Comparison of ENCODE assay signal across 10 mouse cellular contexts in the genomic region with DNA sequence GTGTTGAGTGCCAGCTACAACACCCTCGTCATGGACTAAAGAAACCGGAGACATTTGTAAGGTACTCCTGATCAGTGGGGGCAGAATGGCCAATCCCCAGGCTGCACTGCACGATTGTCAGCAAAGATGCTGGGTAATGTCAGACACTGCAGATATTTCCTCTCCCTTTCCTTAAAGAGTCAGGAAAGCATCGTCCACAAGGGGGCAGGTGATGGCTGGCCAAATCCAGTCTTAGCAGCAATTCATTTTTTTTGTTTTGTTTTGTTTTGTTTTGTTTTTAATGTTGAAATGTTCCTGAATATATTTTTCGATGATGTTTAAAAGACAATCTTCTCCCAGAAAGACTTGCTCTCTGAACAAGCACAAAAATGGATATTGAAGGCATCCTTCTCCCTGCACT. TPM values are rescaled to one million over a fixed set of nuclear protein-coding genes. Genes with fewer than 3 reads are reported as not detected.
DNase-seq lines count a peak whose midpoint lies in the region; ATAC-seq and TF ChIP-seq lines count a peak whose summit lies in the region.
"Had no signal": no experiment of that assay in that cellular context is flagged by ENCODE, and none has a peak within 500 bp of the region (broad histone marks: within the 10 kb centered on the region; RNA-seq: fewer than 3 reads in every experiment).

No protein-coding gene starts in this region.

- TF ChIP-seq POLR2A in brain, embryonic 14.5 days (IDR thresholded peaks at IDR 0.05; ENCODE audit: borderline replicate concordance, extremely low read depth, insufficient read depth, insufficient read length, poor library complexity, severe bottlenecking) = no peak

- no peaks in the 10 kb centered on the region for H3K27me3 ChIP-seq in heart, postnatal 0 days (ENCODE audit: control insufficient read depth, insufficient read depth, low read length)
- no peaks in the 10 kb centered on the region for H3K27me3 ChIP-seq in midbrain, postnatal 0 days (ENCODE audit: insufficient read depth, low read length)
- H3K27me3 ChIP-seq in midbrain, embryonic 10.5 days (ENCODE audit: low read depth, poor library complexity, severe bottlenecking) = no peaks in the 10 kb centered on the region
- H3K27me3 ChIP-seq: liver, embryonic 13.5 days; neural tube, embryonic 13.5 days had no signal

- H3K27ac ChIP-seq in heart, postnatal 0 days (ENCODE audit: low read depth) = no peak overlapping the region
- no peak overlapping the region for H3K27ac ChIP-seq in midbrain, postnatal 0 days (ENCODE audit: low read depth, low read length)
- no peak overlapping the region for H3K27ac ChIP-seq in midbrain, embryonic 10.5 days (replicated peaks)
- H3K27ac ChIP-seq: liver, embryonic 13.5 days; neural tube, embryonic 13.5 days had no signal

- no peak for ATAC-seq in heart, postnatal 0 days (ENCODE audit: insufficient read depth, low read depth)
- no peak for ATAC-seq in midbrain, postnatal 0 days (ENCODE audit: low FRiP score)
- no peak for ATAC-seq in erythroid progenitor cell, adult 5-6 weeks (replicated peaks; ENCODE audit: low FRiP score, poor library complexity, severe bottlenecking)

- H3K9me3 ChIP-seq in heart, postnatal 0 days (replicated peaks; ENCODE audit: control insufficient read depth, low read length) = no peaks in the 10 kb centered on the region
- H3K9me3 ChIP-seq in midbrain, postnatal 0 days (ENCODE audit: low read length) = no peaks in the 10 kb centered on the region
- H3K9me3 ChIP-seq in midbrain, embryonic 10.5 days (replicated peaks) = no peaks in the 10 kb centered on the region
- H3K9me3 ChIP-seq: liver, embryonic 13.5 days; neural tube, embryonic 13.5 days had no signal

- H3K36me3 ChIP-seq in heart, postnatal 0 days (replicated peaks; ENCODE audit: control insufficient read depth, insufficient read depth, low read length) = no peaks in the 10 kb centered on the region
- H3K36me3 ChIP-seq in midbrain, postnatal 0 days (ENCODE audit: insufficient read depth, low read length) = no peaks in the 10 kb centered on the region
- H3K36me3 ChIP-seq in midbrain, embryonic 10.5 days = no peaks in the 10 kb centered on the region
- H3K36me3 ChIP-seq: liver, embryonic 13.5 days; neural tube, embryonic 13.5 days had no signal

- no peak overlapping the region for H3K4me2 ChIP-seq in heart, postnatal 0 days (ENCODE audit: low read depth, low read length)
- H3K4me2 ChIP-seq in midbrain, postnatal 0 days (ENCODE audit: low read depth, low read length, poor library complexity, severe bottlenecking) = no peak overlapping the region
- H3K4me2 ChIP-seq: liver, embryonic 13.5 days; neural tube, embryonic 13.5 days had no signal

- no peak for DNase-seq in heart, postnatal 0 days (ENCODE audit: low spot score)
- no peak for DNase-seq in heart, adult 8-10 months (ENCODE audit: low spot score)
- peak; percentile 48 for DNase-seq in midbrain, postnatal 0 days (ENCODE audit: low spot score)
- no peak for DNase-seq in midbrain, embryonic 10.5 days (ENCODE audit: low spot score)
- peak; percentile 65 for DNase-seq in brain, embryonic 14.5 days (ENCODE audit: low read depth)
- peak; percentile 34 for DNase-seq in thymus, postnatal 14 days
- DNase-seq in urinary bladder, postnatal 4 days (ENCODE audit: low spot score in 2 of 2) = no peak
- DNase-seq: liver, embryonic 13.5 days had no signal

- TF ChIP-seq CTCF in heart, postnatal 0 days (IDR thresholded peaks at IDR 0.05; ENCODE audit: low read depth) = peak; percentile 54
- TF ChIP-seq CTCF in midbrain, postnatal 0 days (IDR thresholded peaks at IDR 0.05) = peak; percentile 77
- peak; percentile 51; the same call in 1 of the 2 replicates for TF ChIP-seq CTCF in brain, embryonic 14.5 days (IDR thresholded peaks at IDR 0.05; ENCODE audit: borderline replicate concordance, extremely low read depth, insufficient read depth, insufficient read length)

- H3K4me1 ChIP-seq in heart, postnatal 0 days (ENCODE audit: control insufficient read depth, insufficient read depth) = 0 out of 2 replicates have a peak, but pooled peaks cover 3% of the 10 kb centered on the region
- no peaks in the 10 kb centered on the region for H3K4me1 ChIP-seq in midbrain, postnatal 0 days (ENCODE audit: insufficient read depth, low read length)
- H3K4me1 ChIP-seq in midbrain, embryonic 10.5 days = peaks cover 15% of the 10 kb centered on the region

- no peak for TF ChIP-seq EP300 in heart, postnatal 0 days (IDR thresholded peaks at IDR 0.05; ENCODE audit: low read depth)

- WGBS in heart, postnatal 0 days = 23% methylated on average over 5 of the region's 5 CpGs
- WGBS in midbrain, postnatal 0 days = 41% methylated on average over 5 of the region's 5 CpGs
- WGBS in midbrain, embryonic 10.5 days = 55% methylated on average over 5 of the region's 5 CpGs

- no peak overlapping the region for H3K4me3 ChIP-seq in heart, postnatal 0 days (ENCODE audit: low read depth, low read length)
- H3K4me3 ChIP-seq in midbrain, postnatal 0 days (ENCODE audit: low read depth, low read length) = no peak overlapping the region
- H3K4me3 ChIP-seq in midbrain, embryonic 10.5 days = no peak overlapping the region
- H3K4me3 ChIP-seq: liver, embryonic 13.5 days; neural tube, embryonic 13.5 days had no signal

- no peak overlapping the region for H3K9ac ChIP-seq in heart, postnatal 0 days (replicated peaks; ENCODE audit: low read depth, low read length)
- no peak overlapping the region for H3K9ac ChIP-seq in midbrain, postnatal 0 days (replicated peaks; ENCODE audit: low read length, poor library complexity, severe bottlenecking)
- H3K9ac ChIP-seq: liver, embryonic 13.5 days; neural tube, embryonic 13.5 days had no signal

RNA-seq across cellular contexts. Expression of a gene that starts 15.9 kb away (rescaled TPM):
- total RNA-seq in heart, postnatal 0 days (2014; rRNA removed; ENCODE audit: low replicate concordance) = 1,399 and 1,635 TPM in 2 replicates
- 1,751 and 1,760 TPM in 2 replicates for polyA plus RNA-seq in heart, postnatal 0 days (2015; fragmentation: Nextera tagmentation; extraction: Ambion mirVana)
- 100 to 1,000 TPM; 320 to 424 (median 359) TPM for total RNA-seq in heart, adult 8-10 months (2022)
- 346 and 392 TPM in 2 replicates for total RNA-seq in midbrain, postnatal 0 days (2014; rRNA removed)
- 483 and 520 TPM in 2 replicates for polyA plus RNA-seq in midbrain, postnatal 0 days (2015; fragmentation: Nextera tagmentation; extraction: Ambion mirVana)
- polyA plus RNA-seq in midbrain, embryonic 10.5 days (2016; fragmentation: Nextera tagmentation; extraction: Ambion mirVana) = 854 and 880 TPM in 2 replicates
- 477 and 533 TPM in 2 replicates for polyA plus RNA-seq in brain, embryonic 14.5 days (2012; rRNA removed)
- 208 and 285 TPM in 2 replicates for total RNA-seq in erythroid progenitor cell, adult 5-6 weeks (2015; ENCODE audit: low replicate concordance)
- 144 and 176 TPM in 2 replicates for total RNA-seq in erythroid progenitor cell, adult 5-6 weeks (2017; ENCODE audit: low replicate concordance)

Comparison
In these comparisons a context has a peak if more than half of its experiments do, and no peak if none do; other contexts are left out.
1. DNase-seq: peak in midbrain, postnatal 0 days (single experiment), brain, embryonic 14.5 days (single experiment) and thymus, postnatal 14 days (single experiment); none in heart, postnatal 0 days (single experiment), heart, adult 8-10 months (single experiment), midbrain, embryonic 10.5 days (single experiment) and urinary bladder, postnatal 4 days (0 of 2).
2. Peak in every context shown above with its lines, with median percentiles within 50 percentile points of each other: CTCF ChIP-seq.